Mouse (Mus musculus): Measurements from ENCODE around the gene Kcnc2.

The Kcnc2 gene

DNA sequence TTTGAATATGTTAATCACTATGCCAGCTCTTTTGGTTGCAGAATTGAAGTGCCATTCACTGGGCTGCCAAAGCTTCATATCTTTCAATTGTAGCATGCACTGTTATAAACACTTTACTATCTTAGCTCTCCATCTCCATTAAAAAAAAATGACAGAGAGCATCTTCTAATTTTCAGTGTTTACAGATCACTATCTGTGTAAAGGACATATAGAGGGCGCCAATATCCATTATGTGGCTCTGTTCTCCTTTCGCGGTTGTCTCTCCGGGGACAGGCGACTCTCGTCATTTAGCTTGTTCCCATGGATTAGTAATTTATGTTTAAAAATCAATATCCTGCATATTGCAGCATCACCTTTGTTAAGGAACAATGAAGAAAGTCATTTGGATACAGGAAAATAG lies 109.7 kb downstream of the Kcnc2 start:
- DNase-seq (ENCODE audit: extremely low spot score, low read depth, low spot score), result no peak

DNA sequence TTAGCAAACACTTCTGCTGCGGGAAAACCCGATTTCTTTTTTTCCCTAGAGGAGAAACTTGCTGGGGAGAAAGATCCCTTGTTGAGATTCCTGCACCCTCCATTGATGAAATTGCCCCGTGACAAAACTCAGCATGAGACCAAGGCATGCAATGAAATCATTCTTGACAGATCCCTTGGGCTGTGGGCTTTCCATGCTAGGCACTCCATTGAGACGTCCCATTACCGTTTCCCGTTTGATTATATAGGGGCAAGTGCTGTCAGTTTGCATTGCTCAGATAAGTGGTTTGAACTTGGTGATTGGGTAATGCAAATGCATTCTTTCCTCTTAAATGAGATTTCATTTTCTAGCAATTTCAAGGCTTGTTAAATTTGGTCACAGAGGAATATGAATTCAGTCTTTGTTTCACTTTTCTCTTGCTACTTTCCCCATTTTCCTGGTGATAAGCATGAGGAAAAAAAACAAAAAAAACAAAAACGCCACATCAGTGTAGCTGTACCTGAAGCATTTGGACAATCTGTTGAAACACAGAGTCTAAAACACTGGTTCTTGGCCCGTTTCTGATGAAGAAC lies 123.6 kb downstream of the Kcnc2 start:
- DNase-seq (ENCODE audit: extremely low spot score, low read depth, low spot score), result no peak

DNA sequence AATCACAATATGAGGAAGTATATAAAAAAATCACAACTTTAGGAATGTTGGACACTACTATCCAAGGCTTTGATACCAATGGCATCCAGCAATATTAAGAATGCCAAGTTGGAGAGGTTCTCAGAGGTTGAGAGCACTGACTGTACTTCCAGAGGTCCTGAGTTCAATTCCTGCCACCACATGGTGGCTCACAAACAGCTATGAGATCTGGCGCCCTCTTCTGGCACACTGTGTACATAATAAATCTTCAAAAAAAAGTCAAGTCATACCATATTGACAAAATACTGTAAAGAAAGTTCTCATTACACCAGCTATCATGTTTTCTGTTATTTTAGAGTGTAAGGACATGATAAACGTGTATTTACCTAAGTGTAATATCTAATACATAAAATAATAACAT lies 126.3 kb downstream of the Kcnc2 start:
- no peak for DNase-seq (ENCODE audit: extremely low spot score, low read depth, low spot score)

DNA sequence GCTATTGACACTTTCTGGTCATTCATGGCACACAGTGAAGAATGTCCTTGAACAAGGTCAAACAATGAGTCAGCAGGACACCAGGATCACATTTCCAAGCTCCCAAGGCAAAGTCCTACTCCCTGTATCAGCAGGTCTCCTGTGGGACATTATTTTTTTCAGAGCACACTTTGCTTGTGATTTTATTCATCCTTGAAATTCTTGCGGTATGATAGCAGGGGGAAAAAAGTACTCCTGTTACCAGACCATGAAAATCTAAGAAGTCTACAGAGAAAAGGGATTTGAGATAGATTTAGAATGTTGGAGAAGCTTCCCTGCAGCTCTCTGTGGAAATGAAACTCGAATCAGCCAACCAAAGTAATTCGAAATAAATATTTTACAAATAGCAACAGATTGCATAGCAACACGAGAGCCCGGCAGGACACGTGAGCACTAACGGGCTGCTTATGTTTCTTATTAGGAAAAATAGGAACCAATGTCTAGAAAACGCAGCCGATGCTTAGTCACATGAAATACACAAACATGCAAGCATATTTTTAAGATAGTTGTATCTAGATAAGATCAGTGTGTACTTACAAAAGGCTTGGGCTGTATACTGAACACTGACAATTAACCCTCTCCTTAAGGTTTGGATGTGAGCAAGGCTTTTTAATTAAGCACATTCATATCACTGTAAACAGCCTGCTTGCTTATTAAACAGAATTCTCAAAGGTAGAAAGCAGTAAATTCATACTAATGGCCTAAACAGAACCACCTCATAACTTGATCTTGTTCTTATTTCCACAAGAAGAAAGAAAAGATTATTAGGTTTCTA lies 129.9 kb downstream of the Kcnc2 start:
- DNase-seq (ENCODE audit: extremely low spot score, low read depth, low spot score), result no peak

DNA sequence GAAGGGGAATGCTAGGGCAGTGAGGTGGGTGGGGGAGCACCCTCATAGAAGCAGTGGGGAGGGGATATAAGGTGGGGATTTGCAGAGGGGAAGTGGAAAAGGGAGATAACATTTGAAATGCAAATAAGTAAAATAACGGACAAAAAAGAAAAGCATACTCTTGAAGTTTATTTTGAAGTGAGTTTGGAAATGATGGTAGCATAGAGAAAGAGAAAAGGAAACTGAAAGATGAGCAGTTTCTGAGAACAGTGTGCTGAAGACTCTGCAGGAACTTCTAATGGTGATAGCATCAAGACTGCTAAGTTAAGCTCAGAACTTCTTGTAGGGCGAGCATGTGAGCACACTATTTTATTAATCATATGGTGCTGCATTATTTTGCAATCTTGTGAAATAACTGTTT lies 138.6 kb downstream of the Kcnc2 start:
- no peak for DNase-seq (ENCODE audit: extremely low spot score, low read depth, low spot score)

DNA sequence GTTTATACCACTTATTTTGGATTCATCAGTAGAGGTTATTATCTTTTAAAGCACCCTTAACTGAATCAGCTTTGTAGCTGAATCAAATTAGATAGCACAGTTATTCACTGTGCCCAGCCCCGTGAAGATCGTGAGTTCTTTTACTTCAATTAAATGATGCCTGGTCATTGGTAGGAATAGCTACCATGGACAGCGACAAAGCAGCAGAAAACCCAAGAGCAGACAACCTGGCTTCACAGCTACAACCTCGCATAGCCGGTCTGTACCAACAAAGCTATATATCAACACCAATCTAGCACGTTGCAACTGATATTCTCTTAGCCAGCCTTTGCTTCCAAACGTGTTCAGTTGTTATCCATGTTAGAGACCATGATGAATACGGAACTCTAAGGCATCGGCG lies 152.4 kb downstream of the Kcnc2 start:
- peak; percentile 26 for DNase-seq (ENCODE audit: extremely low spot score, low read depth, low spot score)

DNA sequence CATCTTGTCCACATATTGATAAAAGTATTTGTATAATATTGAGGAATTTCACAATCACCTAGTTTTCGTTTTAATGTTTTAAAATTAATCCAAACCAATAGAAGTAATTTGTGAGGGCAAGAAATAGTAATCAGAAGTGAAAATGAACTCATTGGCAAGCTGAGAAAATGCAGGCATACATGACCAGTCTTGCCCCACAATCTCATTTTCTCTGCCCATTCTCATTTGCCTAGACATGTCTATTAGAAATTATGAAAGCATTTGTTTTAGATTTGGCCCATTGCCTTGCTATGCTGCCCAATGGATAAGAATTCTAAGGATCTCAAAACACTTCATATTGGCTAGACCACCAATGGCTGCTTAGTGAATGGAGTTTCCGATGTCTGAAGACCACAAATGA lies 166.0 kb downstream of the Kcnc2 start:
- DNase-seq (ENCODE audit: extremely low spot score, low read depth, low spot score), result no peak

DNA sequence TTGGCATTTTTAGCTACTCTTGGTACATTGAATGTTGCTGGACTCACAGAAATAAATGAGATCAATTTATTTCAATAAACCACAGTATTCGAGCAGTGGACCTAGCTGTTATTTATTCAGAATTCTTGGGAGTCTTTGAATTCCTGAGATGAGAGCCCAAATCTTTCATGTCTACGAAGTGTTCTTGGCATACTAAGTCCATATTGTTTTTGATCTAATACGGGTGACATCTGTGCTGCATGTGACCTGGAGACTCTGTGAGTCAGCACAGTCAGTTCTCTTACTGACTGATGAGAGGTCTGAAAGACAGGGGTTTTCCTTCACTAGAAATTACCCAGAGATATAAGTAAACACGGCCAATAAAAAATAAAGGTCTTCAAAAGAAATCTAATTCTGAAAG lies 173.7 kb downstream of the Kcnc2 start:
- no peak for DNase-seq (ENCODE audit: extremely low spot score, low read depth, low spot score)

DNA sequence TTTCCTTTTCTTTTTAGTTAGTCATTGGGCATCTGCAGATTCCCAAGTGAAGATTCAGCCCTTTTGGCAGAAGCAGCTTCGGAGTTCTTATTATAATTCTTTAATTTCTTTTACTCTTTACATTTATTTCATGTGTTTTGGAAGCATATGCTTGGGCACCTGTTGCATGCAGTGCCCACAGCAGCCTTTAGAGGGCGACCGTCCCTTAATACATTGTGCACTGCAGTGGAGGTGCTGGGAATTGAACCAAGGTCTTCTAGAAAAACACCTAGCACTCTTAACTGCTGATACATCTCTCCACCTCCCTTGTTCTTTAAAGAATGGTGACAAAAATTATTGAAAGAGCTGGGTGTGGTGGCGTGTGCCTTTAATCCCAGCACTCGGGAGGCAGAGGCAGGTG lies 180.0 kb downstream of the Kcnc2 start:
- no peak for DNase-seq (ENCODE audit: extremely low spot score, low read depth, low spot score)

DNA sequence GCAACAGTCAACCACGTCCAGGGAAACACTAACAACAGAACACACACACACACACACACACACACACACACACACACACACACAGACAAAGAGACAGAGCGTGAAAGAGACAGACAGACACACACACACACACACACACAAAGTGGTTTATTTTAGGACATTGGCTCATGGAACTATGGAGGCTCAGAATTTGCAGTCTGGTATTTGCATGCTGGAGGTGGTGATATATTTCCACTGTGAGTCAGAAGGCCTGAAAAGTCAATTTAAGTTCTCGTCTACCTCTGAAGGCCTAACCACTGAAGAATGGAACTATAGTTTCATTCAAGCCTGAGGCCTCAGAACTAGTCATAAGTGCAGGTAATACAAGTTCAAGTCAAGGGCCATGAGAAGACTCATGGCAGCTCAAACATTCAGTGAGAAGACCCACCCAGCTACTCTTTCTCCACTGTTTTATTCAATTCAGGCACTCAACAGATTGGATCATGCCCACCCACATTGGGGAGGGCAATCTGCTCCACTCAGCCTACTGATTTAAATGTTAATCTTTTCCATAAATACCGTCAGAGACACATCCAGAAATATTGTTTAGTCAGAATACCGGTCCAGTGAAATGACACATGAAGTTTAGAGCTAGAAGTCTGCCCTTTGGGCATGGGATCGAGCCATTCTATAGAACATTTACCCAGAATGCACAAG lies 197.9 kb downstream of the Kcnc2 start:
- DNase-seq (ENCODE audit: extremely low spot score, low read depth, low spot score), result no peak

DNA sequence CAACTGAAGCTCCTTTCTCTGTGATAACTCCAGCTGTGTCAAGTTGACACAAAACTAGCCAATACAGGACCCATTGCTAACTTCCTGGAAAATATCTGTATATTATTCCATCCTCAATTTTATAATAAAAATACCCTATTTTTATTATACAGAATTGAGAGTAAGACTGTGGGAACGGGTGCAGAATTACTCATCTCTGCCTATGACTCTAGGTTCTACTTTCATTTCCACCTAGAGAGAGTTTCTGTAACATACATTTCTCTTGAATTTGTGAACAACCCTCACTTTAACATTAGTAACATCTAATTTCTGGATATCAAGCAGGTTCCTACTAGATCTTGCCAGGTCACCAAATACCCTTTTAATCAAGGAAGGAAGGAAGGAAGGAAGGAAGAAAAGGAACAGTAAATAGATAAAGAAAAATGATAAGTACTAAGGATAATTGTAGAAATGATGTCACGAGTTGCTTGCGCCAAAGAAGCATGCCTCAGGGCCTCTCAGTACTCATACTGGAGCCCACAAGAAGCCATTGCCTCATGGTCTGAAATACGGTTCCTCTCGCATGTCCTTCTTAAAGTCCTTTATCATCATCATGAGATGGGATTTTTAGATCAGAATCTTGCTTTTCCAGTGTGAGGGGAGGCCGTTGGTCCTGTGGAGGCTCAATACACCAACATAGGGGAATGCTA lies 203.3 kb downstream of the Kcnc2 start:
- no peak for DNase-seq (ENCODE audit: extremely low spot score, low read depth, low spot score)

DNA sequence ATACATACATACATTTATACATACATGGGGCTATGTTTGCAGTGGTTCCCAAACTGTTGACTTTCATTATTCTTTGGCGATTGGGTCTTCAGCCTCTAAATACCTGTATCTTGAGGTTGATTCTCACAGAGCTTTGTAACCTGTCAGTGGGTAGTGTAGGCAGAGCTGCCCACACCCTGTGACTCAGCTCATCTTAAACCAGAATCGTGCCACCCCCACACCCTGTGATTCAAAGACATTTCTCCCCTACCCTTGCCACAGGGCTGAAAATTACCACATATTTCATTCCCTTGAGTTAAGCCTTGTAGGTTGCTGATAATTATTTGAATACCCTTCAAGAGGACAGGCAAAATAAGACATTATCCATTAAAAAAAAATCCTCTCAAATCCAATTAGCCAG lies 210.5 kb downstream of the Kcnc2 start:
- no peak for DNase-seq (ENCODE audit: extremely low spot score, low read depth, low spot score)

DNA sequence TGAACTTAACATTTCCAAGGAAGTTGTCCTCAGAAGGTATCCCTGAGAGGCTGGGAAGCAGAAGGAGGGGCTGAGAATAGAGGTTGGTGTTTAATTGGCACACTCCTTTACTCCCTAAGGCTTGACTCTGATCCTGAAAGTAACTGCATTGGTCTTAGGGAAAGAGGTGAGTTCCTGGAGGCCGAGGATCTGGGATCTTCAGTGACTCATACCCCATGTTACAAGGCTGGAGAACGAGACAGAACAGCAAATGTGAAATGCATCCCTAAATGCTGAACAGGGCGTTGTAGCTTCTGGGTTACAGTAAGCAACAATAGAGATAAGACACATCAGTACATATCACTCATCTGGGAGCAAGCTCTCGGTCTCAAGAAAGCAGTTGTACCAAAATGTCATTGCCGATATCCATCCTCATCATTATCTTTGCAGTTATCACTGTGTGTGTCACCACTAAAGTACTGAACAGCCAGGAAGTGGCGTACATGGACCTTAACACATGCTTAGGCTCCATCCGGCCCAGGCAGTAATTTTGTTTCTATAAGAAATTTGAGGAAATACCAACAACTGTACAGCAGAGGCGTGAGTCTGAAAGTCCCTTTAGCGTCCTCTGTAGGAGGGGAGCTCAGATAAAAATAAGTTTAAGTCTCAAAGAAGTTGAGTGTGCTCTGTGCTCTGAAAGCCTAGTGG lies 211.1 kb downstream of the Kcnc2 start:
- DNase-seq (ENCODE audit: extremely low spot score, low read depth, low spot score), result no peak

DNA sequence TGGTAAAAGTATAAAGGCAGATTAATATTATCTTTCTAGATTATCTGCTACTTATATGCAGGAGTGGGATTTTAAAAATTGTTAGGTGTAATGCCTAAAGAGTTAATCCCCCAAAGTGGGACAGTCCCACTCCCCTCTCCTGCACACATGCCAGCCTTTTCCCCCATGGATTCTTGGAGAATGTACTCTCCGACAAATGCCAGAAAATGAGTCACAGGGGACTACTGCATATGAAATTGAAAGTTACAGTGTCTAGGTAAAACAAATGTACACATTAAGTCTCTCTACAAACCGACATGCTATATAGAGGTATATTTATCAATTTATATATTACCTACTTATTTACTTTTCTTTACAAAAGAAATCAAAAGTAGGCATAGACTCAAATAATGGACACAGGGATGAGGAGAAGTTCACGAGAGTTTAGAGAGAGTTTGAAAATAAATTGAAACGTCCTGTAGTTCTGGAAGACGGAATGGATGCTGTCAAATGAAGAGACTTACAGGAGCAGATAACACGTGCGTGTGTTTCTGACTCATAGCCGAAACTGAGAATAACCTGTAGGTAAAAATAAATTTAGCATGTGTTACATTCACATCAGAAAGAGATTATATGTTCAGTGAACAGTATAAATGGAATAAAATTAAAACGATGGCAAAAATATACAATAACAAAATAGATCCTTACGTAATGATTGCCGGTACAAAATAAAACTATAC lies 213.6 kb downstream of the Kcnc2 start:
- DNase-seq (ENCODE audit: extremely low spot score, low read depth, low spot score), result no peak

DNA sequence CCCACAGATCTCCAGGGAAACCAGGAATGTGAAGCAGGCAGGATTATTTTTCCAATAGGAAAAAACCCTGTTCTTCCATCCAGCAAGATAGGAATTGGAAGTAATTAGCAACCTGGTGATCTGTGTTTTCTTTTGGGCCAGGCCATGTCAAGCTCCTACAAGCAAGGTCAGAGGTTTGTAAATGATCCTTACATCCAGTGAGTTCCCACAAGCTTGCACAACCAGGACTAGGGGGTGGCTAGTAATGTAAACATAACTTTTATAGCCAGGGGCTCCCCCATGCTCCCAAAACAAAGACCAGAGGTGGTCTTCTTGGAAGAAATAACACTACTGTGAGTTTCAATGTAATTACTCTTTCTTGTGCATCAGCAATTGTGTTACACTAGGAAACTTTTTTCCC lies 214.9 kb downstream of the Kcnc2 start:
- no peak for DNase-seq (ENCODE audit: extremely low spot score, low read depth, low spot score)

DNA sequence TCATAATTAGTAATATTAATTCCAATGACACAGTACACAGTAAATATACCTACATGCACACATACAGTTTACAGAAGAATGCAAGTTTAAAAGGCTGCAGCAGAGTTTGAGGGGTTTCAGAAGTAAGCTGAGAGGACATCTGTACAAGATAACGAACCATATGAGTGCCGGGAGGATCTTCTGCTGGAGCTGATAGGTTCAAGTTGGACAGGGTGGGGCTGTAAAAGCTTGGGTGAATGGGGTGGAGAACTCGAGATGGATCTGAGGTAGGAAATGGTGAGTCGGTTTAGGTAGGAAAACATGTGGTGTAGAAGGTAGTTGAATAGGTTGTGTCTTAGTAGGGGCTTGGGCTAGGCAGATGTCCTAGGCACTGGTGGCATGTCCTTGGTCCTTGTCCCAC lies 217.8 kb downstream of the Kcnc2 start:
- DNase-seq (ENCODE audit: extremely low spot score, low read depth, low spot score), result no peak
